Mouse (Mus musculus): ENCODE measurements around the gene Prss40. TPM values are rescaled to one million over a fixed set of nuclear protein-coding genes. Genes with fewer than 3 reads are reported as not detected.

Gene Prss40
- not detected for total RNA-seq (2021)

DNA sequence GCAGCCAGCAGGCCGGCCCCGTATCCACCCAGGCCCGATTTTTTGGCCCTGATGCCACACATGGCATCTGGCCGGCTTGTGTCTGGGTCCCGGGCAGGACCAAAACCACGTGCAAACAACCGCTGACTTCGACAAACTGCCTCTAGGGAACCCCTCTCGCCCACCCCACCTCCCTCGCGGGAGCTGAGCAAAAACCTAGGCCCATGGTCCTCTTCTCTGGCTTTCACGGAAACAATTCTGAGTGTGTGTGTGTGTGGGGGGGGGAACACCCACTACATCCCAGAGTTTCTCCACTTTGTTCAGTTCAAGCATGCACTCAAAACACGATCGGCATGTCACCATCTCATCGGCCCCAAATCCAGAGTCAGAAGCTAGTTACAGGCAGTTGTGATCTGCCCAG is at the start of gene Prss40:
Gene Prss40, minus strand, starts transcription at position 101 of the 400 bp plus-strand sequence.
- intact Hi-C loops (cut with DNase I): no loop called here
- no peak for DNase-seq (ENCODE audit: low spot score)

DNA sequence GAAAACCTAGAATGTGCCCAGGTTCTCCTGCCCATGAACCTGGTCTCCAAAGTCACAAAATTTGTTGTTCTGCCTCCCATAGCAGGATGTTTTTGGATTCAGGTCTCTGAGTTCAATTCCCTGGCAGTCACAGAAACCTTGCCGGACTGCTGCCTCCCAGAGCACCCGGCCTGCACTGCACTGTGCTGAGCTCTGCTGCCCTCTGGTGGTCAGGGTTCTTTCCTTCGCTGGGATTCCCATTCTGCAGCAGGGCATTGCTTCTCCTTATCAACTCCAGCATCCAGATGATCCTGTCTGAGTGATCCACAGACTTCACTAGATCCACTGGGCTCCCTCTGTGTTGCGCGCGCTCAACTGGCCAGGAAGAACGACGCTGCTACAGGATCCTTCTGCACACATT is 41.6 kb upstream of the Prss40 start:
- intact Hi-C loops (cut with DNase I): no loop called here
- no peak for DNase-seq (ENCODE audit: low spot score)

DNA sequence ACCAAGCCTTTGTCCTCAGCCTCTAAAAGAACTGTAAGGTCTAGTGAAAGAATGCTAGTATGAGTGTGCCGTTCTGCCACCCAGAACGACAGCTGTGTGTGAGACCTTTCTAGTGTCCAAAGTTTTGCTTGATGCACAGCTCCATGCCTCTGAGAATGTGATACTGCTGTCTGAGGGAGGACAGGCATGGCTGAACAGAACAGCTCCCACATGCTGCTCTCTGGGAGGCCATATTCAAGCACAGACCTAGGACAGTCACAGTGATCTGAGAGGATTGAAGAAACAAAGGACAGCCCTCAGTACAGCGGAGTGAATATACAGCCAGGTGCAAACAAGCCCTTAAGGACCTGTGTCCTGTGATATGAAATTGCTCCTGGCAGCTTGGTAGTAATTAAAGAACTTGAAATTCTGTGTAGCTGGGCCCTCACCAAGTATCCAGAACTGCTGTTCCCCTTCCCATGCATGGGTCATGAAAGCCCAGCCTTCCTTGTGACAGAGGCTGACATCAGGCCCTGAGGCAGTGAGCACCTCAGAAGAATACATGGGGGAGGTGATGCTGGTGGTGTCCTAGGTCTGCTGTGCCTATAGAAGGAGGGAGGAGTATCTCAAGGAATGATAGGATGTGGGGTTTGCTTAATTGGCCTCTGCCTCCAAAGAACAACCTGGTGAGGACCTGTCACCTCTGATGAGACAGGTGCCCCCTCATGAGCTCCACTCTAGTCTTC is 40.7 kb upstream of the Prss40 start:
- intact Hi-C loops (cut with DNase I): no loop called here
- no peak for DNase-seq (ENCODE audit: low spot score)

DNA sequence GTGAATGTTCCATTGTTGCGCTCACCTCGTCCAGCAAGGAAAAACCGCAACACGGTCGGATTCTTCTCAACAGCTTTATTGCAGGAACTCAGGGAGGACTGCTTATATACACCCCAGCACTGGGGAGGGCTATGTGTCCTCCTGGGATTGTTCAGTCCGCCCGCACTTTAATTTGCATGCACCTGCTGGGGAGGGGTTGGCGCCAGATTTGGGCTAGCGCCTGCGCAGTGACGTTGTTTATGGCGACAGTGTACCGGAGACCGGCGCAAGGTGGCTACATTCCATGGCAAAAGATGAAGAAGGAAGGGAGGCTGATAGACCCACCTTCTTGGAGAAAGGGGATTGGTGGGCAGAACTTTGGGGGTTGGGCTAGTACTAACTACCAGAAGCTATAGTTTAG is 39.3 kb upstream of the Prss40 start:
- intact Hi-C loops (cut with DNase I): loop anchor here (5.0 kb wide), 1 partner anchor 138 kb away; no protein-coding TSS in a partner anchor
- DNase-seq (ENCODE audit: low spot score): no peak

DNA sequence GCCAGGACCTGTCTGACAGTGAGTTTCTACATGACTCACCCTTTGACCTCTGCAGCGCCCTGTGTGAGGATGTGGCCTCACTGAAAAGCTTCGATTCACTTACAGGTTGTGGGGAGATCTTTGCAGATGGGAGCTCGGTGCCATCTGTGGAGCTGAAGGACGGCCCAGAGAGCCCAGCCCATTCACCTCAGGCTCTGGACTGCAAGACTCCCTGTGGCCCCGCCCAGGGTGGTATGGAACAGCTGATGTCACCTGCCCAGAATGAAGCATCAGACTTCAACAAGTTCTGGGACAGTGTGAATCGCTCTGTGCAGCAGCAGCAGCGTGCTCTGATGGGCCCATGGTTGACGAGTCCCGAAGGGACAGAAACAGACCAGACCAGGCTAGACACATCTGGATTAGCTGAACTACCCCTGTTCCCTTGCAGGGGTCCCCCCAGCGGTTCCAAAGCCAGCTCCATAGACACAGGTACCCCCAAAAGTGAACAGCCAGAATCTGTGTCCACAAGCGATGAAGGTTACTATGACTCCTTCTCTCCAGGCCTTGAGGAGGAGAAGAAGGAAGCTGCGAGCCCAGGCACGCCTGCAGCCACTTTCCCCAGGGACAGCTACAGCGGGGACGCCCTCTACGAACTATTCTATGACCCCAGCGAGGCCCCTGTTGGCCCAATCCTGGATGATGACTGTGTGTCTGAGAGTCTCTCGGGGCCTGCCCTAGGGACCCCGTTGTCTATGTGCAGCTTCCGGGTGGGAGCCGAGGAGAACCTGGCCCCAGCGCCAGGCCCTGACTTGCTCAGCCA is 26.8 kb upstream of the Prss40 start:
- intact Hi-C loops (cut with DNase I): no loop called here
- no peak for DNase-seq (ENCODE audit: low spot score)

DNA sequence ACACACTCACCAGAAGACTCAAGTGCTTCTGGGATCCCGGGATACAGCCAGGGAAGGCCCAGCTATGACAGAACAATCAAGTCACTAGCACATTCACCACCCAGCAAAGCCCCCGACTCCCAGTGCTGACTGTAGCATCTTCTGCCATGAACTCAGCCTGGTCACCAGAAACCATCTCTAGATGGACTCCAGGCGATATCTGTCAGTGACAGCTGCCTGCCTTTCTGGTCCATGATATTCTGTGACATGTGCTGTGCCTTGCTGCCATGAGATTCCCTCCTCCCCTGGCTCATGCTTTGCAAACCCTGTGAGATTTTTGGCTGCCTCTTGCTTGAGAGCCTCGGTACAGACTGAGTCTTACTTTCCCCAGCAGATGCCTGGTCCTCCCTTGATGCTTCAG is 24.0 kb upstream of the Prss40 start:
- intact Hi-C loops (cut with DNase I): no loop called here

DNA sequence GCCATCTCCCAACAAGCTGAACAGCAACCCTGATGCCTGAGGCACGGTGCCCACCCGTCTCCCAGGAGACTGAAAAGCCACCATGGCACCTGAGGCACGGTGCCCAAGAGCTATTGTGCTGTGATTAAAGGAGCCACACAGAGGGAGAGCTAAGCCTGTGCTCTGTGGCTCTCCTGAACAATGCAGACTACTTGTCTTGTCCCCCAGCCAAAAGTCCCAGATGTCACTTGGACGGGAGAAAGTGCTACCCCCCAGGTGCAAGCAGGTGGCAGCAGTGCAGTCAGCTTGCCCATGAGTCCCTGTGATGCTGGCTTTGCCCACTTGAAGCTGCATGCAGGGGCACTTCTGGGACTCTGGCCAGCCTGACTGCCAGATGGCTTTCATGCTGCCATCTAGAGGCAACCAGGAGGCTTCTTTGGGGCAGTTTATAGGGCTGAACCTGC is 23.1 kb upstream of the Prss40 start:
- intact Hi-C loops (cut with DNase I): no loop called here
- DNase-seq (ENCODE audit: low spot score): no peak

More for the DNA sequence above, 24.0 kb upstream of the Prss40 start:
- DNase-seq (ENCODE audit: low spot score): no peak

DNA sequence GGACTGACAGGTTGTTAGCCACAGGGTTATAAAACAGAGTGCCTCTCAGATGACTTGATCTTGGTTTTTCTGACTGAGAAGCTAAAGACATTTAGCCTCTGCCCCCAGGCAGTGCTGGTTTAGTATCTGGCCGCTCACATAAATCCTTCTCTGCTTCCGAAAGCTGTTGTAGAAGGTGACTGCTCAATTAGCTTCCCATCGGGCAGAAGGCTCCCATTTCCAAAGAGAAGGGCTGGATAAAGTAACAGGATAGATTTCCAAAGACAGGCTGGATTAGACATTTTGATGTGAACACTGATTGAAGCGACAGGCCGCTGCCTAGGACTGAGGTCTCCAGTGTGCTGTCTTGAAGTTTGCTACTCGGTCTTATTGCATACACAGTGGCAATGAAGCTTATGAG is 21.5 kb upstream of the Prss40 start:
- no peak for DNase-seq (ENCODE audit: low spot score)
- intact Hi-C loops (cut with DNase I): no loop called here

DNA sequence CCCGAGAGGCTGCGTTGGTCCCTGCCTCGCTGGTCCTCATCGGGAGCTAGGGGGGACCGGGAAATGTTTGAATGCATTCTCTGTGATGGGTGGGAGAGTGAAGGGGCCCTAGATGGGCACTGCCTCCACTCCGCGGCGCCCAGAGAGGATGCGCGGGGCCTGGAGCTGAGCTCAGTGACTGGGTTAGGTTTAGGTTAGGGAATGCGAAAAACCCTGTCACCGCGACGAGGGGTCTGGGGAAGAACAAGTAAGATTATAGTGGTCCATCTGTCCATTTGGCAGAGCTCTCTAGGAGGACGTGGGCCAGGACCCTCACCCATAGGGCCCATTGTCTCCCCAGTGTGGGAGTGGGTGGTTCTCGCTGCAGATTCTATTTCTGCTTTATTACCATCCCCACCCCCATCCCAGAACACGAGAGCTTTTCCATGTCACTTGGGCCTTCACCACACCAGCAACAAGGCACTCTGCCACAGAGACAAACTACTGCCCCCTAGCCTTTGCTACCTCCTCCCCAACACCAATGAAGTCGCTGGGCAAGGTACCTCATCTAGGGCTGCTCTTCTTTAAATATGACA is 19.1 kb upstream of the Prss40 start:
- intact Hi-C loops (cut with DNase I): no loop called here
- no peak for DNase-seq (ENCODE audit: low spot score)

DNA sequence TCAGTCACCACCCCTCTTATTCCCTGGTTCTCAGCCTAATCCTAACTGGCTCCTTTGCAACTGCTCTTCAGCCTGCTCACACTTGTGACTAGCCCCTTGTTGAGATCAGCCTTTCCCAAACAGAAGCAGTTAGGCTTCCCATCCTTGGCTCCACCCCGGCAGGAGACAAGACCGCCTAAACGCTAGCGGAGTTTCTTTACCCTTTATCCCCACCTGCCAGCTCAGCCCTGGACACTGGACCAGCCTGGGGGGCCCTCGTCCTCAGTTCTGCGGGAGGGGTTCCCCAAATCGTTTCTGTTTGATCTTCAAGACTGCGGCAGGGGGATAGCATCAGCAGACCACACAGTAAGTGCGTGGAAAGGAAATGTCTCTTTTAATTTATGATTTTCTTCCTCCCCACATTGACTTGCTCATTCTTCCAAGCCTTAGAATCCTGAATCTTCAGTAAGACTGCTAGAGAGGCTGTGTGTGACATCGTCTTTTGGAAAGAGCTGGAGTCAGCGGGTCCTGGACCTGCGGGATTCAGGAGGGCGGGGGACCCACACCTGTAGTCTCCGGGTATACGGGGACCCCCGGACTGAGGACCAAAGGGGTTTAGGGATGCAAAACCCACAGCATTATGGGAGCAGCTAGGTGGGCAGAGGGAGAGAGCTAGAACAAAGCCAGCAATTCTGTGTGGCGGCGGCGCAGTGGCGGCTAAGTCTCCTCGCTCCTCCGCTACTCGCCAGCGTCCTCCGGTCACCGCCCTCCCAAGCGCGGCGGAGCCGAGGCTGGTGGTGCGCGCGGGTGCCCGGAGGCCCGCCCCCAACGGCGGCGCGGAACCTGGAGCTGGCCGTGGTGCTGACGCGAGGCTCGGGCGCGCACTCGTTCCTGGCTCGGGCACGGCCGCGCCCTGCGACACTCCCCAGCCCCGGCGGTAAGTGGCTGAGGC is 18.4 kb upstream of the Prss40 start, which contains the start of gene Amer3:
Gene Amer3, plus strand, starts transcription at position 807 of the 931 bp plus-strand sequence.
- intact Hi-C loops (cut with DNase I): no loop called here

DNA sequence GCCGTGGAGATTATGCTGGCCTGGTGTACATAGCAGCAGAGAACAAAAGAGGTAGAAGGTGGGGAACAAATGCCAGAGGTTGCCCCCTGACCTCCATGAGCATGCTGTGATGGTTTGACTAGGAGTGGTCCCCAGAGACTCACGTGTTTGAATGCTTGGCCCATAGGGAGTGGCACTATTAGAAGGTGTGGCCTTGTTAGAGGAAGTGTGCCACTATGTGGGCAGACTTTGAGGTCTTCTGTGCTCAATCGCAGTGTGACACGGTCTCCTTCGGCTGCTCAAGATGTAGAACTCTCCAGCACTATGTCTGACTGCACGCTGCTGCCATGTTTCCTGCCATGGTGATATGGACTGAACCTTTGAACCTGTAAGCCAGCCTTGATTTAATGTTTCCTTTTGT is 12.5 kb upstream of the Prss40 start:
- intact Hi-C loops (cut with DNase I): no loop called here
- no peak for DNase-seq (ENCODE audit: low spot score)

More for the DNA sequence above, 18.4 kb upstream of the Prss40 start, which contains the start of gene Amer3:
- DNase-seq (ENCODE audit: low spot score): no peak

DNA sequence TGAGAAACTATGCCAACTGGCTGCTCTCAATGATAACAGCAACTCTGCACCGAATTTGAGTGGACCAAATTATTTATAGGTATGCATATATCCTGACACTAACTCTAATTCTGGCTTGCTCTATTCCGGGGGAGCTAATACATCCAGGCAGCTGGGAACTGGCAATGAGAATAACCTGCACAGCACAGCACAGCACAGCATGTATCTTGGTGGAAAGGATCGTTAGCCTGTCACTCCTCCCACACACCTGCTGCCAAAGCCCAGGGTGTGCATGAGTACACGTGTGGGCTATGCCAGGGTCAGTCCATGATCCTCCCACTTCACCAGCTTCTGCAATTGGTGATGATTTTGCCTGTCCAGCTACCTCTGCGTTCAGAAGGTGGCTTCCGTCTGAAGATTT is 10.7 kb upstream of the Prss40 start:
- DNase-seq (ENCODE audit: low spot score): no peak
- intact Hi-C loops (cut with DNase I): no loop called here

DNA sequence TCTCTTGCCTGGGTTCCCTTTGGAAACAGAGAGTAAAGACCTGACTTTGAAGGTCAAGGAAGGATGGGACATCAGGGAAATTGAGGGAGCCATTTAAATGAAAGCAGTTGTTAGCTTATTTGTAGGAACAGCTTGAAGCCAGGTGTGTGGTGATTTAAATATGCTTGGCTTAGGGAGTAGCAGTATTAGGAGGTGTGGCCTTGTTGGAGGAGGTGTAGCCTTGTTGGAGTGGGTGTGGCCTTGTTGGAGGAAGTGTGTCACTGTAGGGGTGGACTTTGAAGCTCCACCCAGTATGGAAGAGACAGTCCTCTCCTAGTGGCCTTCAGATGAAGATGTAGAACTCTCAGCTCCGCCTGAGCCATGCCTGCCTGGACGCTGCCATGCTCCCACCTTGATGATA is 9.1 kb upstream of the Prss40 start:
- intact Hi-C loops (cut with DNase I): no loop called here

DNA sequence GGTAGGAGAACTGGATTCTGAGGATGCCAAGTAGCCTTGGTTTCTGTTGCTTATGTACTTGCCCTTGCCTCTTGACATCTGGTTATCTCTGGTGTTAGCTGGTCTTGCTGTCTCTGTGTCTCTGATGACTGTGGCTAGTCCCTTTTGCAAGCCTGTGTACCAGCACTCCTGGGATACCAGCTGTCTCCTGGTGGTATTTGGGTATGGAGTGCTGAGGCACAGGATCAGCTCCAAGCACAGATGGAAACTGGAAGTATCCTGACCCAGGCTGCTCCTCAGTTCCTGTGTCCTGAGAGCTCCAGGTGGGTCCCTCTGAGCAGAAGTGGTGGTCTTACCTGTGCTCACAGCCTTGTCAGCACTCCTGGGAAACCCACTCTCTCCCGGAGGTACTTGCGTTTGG is 7.4 kb upstream of the Prss40 start:
- DNase-seq (ENCODE audit: low spot score): no peak
- intact Hi-C loops (cut with DNase I): no loop called here

More for the DNA sequence above, 9.1 kb upstream of the Prss40 start:
- no peak for DNase-seq (ENCODE audit: low spot score)

DNA sequence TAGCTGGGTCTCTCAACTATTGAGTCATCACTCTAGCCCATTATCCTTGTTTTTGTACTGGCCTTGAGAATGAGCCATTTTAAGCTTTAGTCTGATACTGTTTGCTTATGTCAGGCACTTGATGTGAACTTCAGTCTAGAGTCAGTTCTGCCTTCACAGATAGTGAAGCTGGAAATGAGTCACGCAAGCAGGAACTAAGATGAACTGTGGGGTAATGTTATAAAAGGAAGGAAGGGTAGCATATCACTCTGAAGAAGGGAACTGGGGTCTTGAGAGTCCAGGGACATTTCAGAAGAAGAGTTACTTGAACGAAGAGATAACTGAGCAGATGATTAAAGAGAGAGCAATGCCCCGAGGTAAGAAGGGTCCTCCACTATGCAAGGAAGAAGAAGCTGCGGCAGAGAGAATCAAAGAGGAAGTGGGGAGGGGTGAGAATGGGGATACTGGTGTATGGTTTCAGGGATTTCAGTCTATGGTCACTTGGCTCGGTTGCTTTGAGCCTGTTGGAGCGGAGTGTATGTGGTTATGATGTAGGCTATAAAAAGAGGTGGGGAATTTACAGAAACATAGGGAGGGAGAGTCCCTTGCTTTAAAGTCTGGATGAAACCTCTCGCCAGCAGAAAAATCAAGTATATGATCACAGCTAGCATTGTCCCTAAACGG is 3.8 kb upstream of the Prss40 start:
- intact Hi-C loops (cut with DNase I): no loop called here
- DNase-seq (ENCODE audit: low spot score): no peak

DNA sequence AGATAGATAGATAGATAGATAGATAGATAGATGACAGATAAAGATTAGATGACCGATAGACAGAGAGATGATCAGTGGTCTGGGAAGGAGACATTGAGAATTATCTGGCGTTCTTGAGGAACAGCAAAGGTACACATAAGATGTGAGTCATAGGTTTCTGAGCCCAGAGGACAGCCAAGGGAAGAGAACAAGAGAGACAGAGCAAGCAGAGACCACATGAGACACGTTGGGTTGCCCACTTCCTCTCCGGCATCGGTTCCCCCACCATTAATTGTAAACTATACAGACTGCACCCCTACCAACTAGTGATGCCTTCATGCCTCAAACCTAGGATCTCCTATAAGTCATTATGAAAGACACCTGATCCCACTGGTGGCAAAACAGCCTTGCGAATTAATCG is 6.5 kb downstream of the Prss40 start:
- no peak for DNase-seq (ENCODE audit: low spot score)
- intact Hi-C loops (cut with DNase I): no loop called here

DNA sequence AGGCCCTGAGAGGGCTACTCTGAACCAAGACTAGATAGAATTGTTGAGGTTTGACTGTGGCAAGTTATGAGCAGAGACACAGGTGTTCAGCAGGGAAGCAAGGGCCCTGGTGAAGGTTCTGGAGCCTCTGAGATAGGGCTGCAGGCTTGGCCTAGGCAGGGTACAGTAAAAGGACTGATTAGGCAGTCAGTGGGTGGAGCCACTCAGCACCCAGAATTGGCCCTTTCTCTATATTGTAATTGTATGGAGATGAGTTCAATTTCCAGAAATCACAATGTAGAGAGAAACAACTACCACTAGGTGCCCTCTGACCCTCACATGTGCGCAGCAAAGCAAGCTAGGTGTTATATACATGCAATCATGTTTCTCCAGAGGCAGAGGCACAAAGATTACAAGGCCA is 7.1 kb downstream of the Prss40 start:
- intact Hi-C loops (cut with DNase I): no loop called here
- DNase-seq (ENCODE audit: low spot score): no peak

DNA sequence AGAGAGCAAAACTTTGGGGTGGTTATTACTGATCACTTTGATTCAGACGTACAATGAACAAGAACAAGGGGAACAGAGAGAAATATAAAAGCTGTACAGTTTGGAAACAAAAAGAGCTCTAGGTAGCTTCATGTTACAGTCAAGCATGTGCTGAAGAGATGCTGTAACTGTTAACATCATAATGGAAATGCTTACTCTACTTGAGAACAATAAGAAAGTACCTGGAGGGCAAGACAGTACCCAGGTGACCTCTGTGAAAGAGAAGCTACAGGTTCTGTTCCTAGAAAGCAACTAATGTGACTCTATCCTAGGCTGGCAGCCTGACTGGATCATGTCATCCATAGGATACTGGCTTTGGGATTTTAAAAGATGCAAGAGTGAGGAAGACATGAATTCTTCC is 13.7 kb downstream of the Prss40 start:
- no peak for DNase-seq (ENCODE audit: low spot score)
- intact Hi-C loops (cut with DNase I): no loop called here

DNA sequence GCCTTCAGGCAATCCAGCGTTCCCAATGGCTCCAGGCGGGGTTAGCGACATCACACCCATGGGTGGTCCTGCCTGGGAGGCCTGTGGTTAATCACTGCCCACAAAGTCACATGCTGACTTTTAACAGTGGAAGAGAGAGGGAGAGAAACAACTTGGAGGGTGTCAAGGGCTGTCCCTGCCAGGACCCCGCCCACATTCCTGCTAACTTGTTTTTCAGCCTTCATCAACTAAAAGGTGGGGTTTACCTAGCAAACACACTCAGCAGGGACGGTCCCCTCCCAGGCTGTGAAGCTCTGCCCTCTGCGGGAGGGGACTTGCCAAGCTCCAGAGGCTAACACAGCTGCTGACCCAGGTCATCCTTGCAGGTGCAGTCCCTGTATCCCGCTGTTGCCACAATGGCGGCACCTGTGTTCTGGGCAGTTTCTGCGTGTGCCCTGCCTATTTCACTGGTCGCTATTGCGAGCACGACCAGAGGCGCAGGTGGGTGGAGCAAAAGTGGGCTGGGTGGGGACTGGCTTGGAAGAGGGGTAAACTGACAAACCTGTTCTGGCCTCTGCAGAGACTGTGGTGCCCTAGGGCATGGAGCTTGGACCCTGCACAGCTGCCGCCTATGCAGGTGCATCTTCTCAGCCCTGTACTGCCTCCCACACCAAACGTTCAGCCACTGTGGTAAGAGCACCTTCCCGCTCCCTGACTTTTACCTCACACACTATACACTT is 23.8 kb downstream of the Prss40 start:
- intact Hi-C loops (cut with DNase I): no loop called here

More for the DNA sequence above, 23.8 kb downstream of the Prss40 start:
- DNase-seq (ENCODE audit: low spot score): no peak

Measured in heart, postnatal 25 days (tissue).